Mouse (Mus musculus) olfactory bulb, adult 2 months (tissue): ENCODE data around the gene Grap2.

Experiments
- CTCF ChIP-seq: fragments of 200-500 bp; IDR thresholded peaks from 2 replicates; pipeline ENCODE4 v1.5.1; 2012; ENCODE audit warnings: low read depth, mild to moderate bottlenecking, low read length, moderate library complexity; ENCODE audit not compliant: insufficient read depth
- POLR2A ChIP-seq: fragments of 200-500 bp; IDR thresholded peaks from 2 replicates; pipeline ENCODE4 v1.6.1; 2012; ENCODE audit warnings: mild to moderate bottlenecking, low read depth, low read length, moderate library complexity; ENCODE audit not compliant: insufficient read depth

DNA sequence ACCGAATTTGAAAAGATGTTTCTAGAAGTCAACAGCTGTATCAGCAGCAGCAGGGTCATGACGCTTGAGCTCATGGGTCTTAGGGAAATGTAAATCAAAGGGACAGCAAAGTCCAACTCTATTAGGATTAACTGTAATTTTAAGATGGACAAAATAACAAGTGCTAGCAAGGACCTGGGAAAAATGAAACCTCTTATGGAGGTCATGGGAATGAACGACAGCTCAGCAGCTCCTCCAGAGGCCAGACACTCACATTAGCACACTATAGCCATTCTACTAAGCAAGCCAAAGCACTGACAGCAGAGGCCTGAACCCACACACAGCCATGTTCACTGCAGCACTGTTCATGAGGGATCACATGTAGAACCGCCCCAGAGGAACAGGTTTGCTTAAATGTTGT lies 14.6 kb upstream of the Grap2 start:
- TF ChIP-seq POLR2A (no peak), CTCF (no peak)
